Mouse (Mus musculus): ENCODE results near the gene Cyp24a1. TPM values are rescaled to one million over a fixed set of nuclear protein-coding genes. Genes with fewer than 3 reads are reported as not detected.
"Not testable (repeated sequence)": the region's sequence is repeated elsewhere in the genome, so short reads cannot be mapped to it uniquely, and the experiment has no call there.

The Cyp24a1 gene
- polyA plus RNA-seq, 1 experiment from 2014 or later: not detected

GRCm38 (mm10) chr2:170461652-170462051 lies 35.3 kb downstream of the Cyp24a1 start:
- Histone ChIP-seq H3K36me3 (no peaks in the 10 kb centered on the region), H3K4me3 (no peak overlapping the region), H3K4me2 (no peak overlapping the region), H3K27ac (no peak overlapping the region), H3K9ac (no peak overlapping the region), H3K27me3 (replicated peaks) (no peaks in the 10 kb centered on the region), H3K9me3 (replicated peaks) (no peaks in the 10 kb centered on the region), H3K4me1 (no peaks in the 10 kb centered on the region)
- ATAC-seq: no peak
- 58% methylated on average over 7 of the region's 7 CpGs for WGBS (ENCODE audit: insufficient replicate concordance)

- Histone ChIP-seq H3K27me3 (replicated peaks) (no peaks in the 10 kb centered on the region), H3K4me2 (no peak overlapping the region), H3K9me3 (replicated peaks) (no peaks in the 10 kb centered on the region), H3K4me3 (no peak overlapping the region), H3K27ac (0 out of 2 replicates have a peak overlapping the region, but pooled peaks have one; percentile 6), H3K9ac (no peak overlapping the region), H3K36me3 (no peaks in the 10 kb centered on the region), H3K4me1 (no peaks in the 10 kb centered on the region)
- WGBS (ENCODE audit: insufficient replicate concordance): 49% methylated on average over 9 of the region's 9 CpGs
- peak; percentile 77 for ATAC-seq
Observed at GRCm38 (mm10) chr2:170459805-170460204, 37.1 kb downstream of the Cyp24a1 start.

- no peaks in the 10 kb centered on the region for H3K9me3 ChIP-seq (replicated peaks)
- ATAC-seq: no peak
- WGBS (ENCODE audit: insufficient replicate concordance): 59% methylated on average over 10 of the region's 10 CpGs
- no peak overlapping the region for H3K4me3 ChIP-seq
- H3K4me2 ChIP-seq: no peak overlapping the region
- H3K27ac ChIP-seq: peak overlapping the region; percentile 20; the same call in 1 of the 2 replicates
- H3K9ac ChIP-seq: no peak overlapping the region
- H3K36me3 ChIP-seq: no peaks in the 10 kb centered on the region
- H3K27me3 ChIP-seq (replicated peaks): no peaks in the 10 kb centered on the region
- no peaks in the 10 kb centered on the region for H3K4me1 ChIP-seq
Observed at GRCm38 (mm10) chr2:170459183-170459582, 37.8 kb downstream of the Cyp24a1 start.

GRCm38 (mm10) chr2:170453809-170454208 lies 43.1 kb downstream of the Cyp24a1 start:
- not testable (repeated sequence) for H3K4me3 ChIP-seq; H3K27ac ChIP-seq; H3K36me3 ChIP-seq; H3K4me1 ChIP-seq; H3K4me2 ChIP-seq; H3K9me3 ChIP-seq (replicated peaks); H3K27me3 ChIP-seq (replicated peaks); ATAC-seq; H3K9ac ChIP-seq
- WGBS (ENCODE audit: insufficient replicate concordance): 42% methylated on average over 3 of the region's 4 CpGs

- Histone ChIP-seq H3K9me3 (replicated peaks) (no peaks in the 10 kb centered on the region), H3K27ac (no peak overlapping the region), H3K36me3 (no peaks in the 10 kb centered on the region), H3K4me3 (no peak overlapping the region), H3K4me2 (no peak overlapping the region), H3K27me3 (replicated peaks) (0 out of 2 replicates have a peak, but pooled peaks cover 8% of the 10 kb centered on the region), H3K4me1 (no peaks in the 10 kb centered on the region), H3K9ac (no peak overlapping the region)
- peak; percentile 46; the same call in 1 of the 2 replicates for ATAC-seq
- 12% methylated on average over 9 of the region's 9 CpGs for WGBS (ENCODE audit: insufficient replicate concordance)
Observed at GRCm38 (mm10) chr2:170450933-170451332, 46.0 kb downstream of the Cyp24a1 start.

GRCm38 (mm10) chr2:170447651-170448050 lies 49.3 kb downstream of the Cyp24a1 start:
- no peak for ATAC-seq
- H3K27me3 ChIP-seq (replicated peaks): 0 out of 2 replicates have a peak, but pooled peaks cover 8% of the 10 kb centered on the region
- H3K9me3 ChIP-seq (replicated peaks): no peaks in the 10 kb centered on the region
- no peak overlapping the region for H3K4me3 ChIP-seq
- WGBS (ENCODE audit: insufficient replicate concordance): 63% methylated on average over 10 of the region's 10 CpGs
- no peaks in the 10 kb centered on the region for H3K36me3 ChIP-seq
- H3K9ac ChIP-seq: no peak overlapping the region
- H3K4me1 ChIP-seq: no peaks in the 10 kb centered on the region
- H3K27ac ChIP-seq: no peak overlapping the region
- H3K4me2 ChIP-seq: no peak overlapping the region

GRCm38 (mm10) chr2:170446843-170447383 lies 50.0 kb downstream of the Cyp24a1 start:
- Histone ChIP-seq H3K27me3 (replicated peaks) (0 out of 2 replicates have a peak, but pooled peaks cover 8% of the 10 kb centered on the region), H3K27ac (no peak overlapping the region), H3K36me3 (no peaks in the 10 kb centered on the region), H3K9me3 (replicated peaks) (no peaks in the 10 kb centered on the region), H3K4me2 (no peak overlapping the region), H3K4me1 (no peaks in the 10 kb centered on the region), H3K9ac (no peak overlapping the region), H3K4me3 (no peak overlapping the region)
- 69% methylated on average over 5 of the region's 5 CpGs for WGBS (ENCODE audit: insufficient replicate concordance)
- no peak for ATAC-seq

GRCm38 (mm10) chr2:170445861-170446260 lies 51.1 kb downstream of the Cyp24a1 start:
- WGBS (ENCODE audit: insufficient replicate concordance): 71% methylated on average over 5 of the region's 5 CpGs
- H3K9ac ChIP-seq: no peak overlapping the region
- no peak overlapping the region for H3K4me2 ChIP-seq
- no peaks in the 10 kb centered on the region for H3K4me1 ChIP-seq
- ATAC-seq: no peak
- H3K27ac ChIP-seq: no peak overlapping the region
- H3K36me3 ChIP-seq: no peaks in the 10 kb centered on the region
- H3K27me3 ChIP-seq (replicated peaks): peaks cover 13% of the 10 kb centered on the region; the same call in 1 of the 2 replicates
- no peaks in the 10 kb centered on the region for H3K9me3 ChIP-seq (replicated peaks)
- H3K4me3 ChIP-seq: no peak overlapping the region

- Histone ChIP-seq H3K36me3 (no peaks in the 10 kb centered on the region), H3K4me1 (no peaks in the 10 kb centered on the region), H3K4me3 (no peak overlapping the region), H3K9ac (no peak overlapping the region), H3K4me2 (no peak overlapping the region), H3K27me3 (replicated peaks) (peaks cover 19% of the 10 kb centered on the region; the same call in 1 of the 2 replicates), H3K9me3 (replicated peaks) (no peaks in the 10 kb centered on the region), H3K27ac (no peak overlapping the region)
- no peak for ATAC-seq
- WGBS (ENCODE audit: insufficient replicate concordance): 47% methylated on average over 3 of the region's 3 CpGs
Observed at GRCm38 (mm10) chr2:170442535-170442934, 54.4 kb downstream of the Cyp24a1 start.

GRCm38 (mm10) chr2:170438782-170439181 lies 58.2 kb downstream of the Cyp24a1 start:
- Histone ChIP-seq H3K9me3 (replicated peaks) (no peaks in the 10 kb centered on the region), H3K4me2 (no peak overlapping the region), H3K27ac (no peak overlapping the region), H3K4me3 (no peak overlapping the region), H3K36me3 (no peaks in the 10 kb centered on the region), H3K27me3 (replicated peaks) (peaks cover 19% of the 10 kb centered on the region; the same call in 1 of the 2 replicates), H3K9ac (no peak overlapping the region), H3K4me1 (no peaks in the 10 kb centered on the region)
- no peak for ATAC-seq
- 47% methylated on average over 13 of the region's 13 CpGs for WGBS (ENCODE audit: insufficient replicate concordance)

- H3K9ac ChIP-seq: no peak overlapping the region
- no peaks in the 10 kb centered on the region for H3K4me1 ChIP-seq
- H3K27ac ChIP-seq: no peak overlapping the region
- no peak for ATAC-seq
- H3K4me3 ChIP-seq: no peak overlapping the region
- no peak overlapping the region for H3K4me2 ChIP-seq
- 17% methylated on average over 4 of the region's 4 CpGs for WGBS (ENCODE audit: insufficient replicate concordance)
- H3K27me3 ChIP-seq (replicated peaks): peaks cover 17% of the 10 kb centered on the region; the same call in 1 of the 2 replicates
- no peaks in the 10 kb centered on the region for H3K9me3 ChIP-seq (replicated peaks)
- H3K36me3 ChIP-seq: no peaks in the 10 kb centered on the region
Observed at GRCm38 (mm10) chr2:170436204-170436603, 60.7 kb downstream of the Cyp24a1 start.
